Mouse (Mus musculus) colon, adult 2 months (tissue): ENCODE measurements around the gene Dgki. TPM values are rescaled to one million over a fixed set of nuclear protein-coding genes. Genes with fewer than 3 reads are reported as not detected.

Source experiments
- polyA plus RNA-seq: library from polyadenylated mRNA; depleted of rRNA; stranded (reverse); fragments of >200 nt; gene quantifications from 2 replicates; pipeline ENCODE4 v1.2.3, GENCODE M21; 2012; rRNA removed

Dgki gene
- 0.28 and 0.41 TPM in 2 replicates for polyA plus RNA-seq

GRCm38 (mm10) chr6:37299562-37300390 lies at the start of gene Dgki:
Gene Dgki, minus strand, starts transcription at chr6:37300184.

GRCm38 (mm10) chr6:36809747-36810285 lies 490.2 kb downstream of the Dgki start, which contains the start of gene Ptn:
Gene Ptn, minus strand, starts transcription at chr6:36810220.

Other genes with a start within 250 kb of the Dgki start
- 7.7 and 8.6 TPM in 2 replicates for gene Creb3l2, start 142.0 kb upstream of the Dgki start, polyA plus RNA-seq
- not detected in 2 replicates for gene Akr1d1, start 230.0 kb upstream of the Dgki start, polyA plus RNA-seq